Mouse (Mus musculus): ENCODE measurements around the gene Selenbp1. TPM values are rescaled to one million over a fixed set of nuclear protein-coding genes. Genes with fewer than 3 reads are reported as not detected.
"Not testable (repeated sequence)": the region's sequence is repeated elsewhere in the genome, so short reads cannot be mapped to it uniquely, and the experiment has no call there.

Gene Selenbp1
- polyA plus RNA-seq (2015; fragmentation: Nextera tagmentation; extraction: Ambion mirVana) = 11.2 and 14.0 TPM in 2 replicates

DNA sequence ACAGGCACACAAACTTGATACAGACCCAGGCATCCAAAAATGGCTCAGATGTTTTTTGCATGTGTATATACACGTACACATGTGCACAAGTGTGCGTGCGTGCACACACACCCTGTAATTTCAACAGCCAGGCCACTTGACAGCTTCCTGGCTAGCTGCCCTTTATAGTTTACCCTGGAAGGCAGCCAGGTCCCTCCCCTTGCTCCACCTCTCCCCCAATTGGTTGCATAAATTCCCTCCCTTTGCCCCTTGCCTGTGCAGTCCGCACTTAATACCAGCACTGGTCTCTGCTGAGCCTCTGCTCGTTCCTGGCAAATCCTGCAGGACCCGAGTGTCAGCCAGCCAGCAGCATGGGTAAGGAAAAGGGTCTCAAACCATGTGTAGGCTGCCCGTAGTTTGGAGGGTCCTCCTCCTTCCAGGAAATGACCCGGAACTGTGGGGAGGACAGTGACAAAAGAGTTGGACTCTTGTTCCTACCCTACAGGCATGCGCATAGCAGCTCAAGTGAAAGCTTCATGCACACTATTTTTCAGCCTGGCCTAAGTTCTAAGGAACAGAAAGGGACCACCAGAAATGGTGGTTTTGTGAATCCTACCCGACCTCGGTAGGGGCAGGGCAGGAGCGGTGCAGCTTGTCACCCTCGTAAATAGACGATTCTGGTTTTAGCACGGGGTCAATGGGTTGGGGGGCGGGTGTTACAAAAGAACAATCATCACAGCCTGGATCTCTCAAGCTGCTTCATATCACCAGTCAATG lies at the start of gene Selenbp1:
Selenbp1 (plus strand) TSS at position 248 of the 756 bp plus-strand sequence.
- H3K4me1 ChIP-seq = peaks cover 6% of the 10 kb centered on the region; the same call in 1 of the 2 replicates
- WGBS = 27% methylated on average over 16 of the region's 16 CpGs
- H3K4me2 ChIP-seq = peak within 1 kb of the TSS; percentile 44
- H3K9ac ChIP-seq = no peak within 1 kb of the TSS
- no peaks in the 10 kb centered on the region for H3K36me3 ChIP-seq (replicated peaks)
- H3K27me3 ChIP-seq (replicated peaks) = no peaks in the 10 kb centered on the region
- ATAC-seq (replicated peaks) = peak; percentile 79
- peak within 1 kb of the TSS; percentile 26 for H3K4me3 ChIP-seq
- H3K27ac ChIP-seq = peak within 1 kb of the TSS; percentile 62
- no peaks in the 10 kb centered on the region for H3K9me3 ChIP-seq

DNA sequence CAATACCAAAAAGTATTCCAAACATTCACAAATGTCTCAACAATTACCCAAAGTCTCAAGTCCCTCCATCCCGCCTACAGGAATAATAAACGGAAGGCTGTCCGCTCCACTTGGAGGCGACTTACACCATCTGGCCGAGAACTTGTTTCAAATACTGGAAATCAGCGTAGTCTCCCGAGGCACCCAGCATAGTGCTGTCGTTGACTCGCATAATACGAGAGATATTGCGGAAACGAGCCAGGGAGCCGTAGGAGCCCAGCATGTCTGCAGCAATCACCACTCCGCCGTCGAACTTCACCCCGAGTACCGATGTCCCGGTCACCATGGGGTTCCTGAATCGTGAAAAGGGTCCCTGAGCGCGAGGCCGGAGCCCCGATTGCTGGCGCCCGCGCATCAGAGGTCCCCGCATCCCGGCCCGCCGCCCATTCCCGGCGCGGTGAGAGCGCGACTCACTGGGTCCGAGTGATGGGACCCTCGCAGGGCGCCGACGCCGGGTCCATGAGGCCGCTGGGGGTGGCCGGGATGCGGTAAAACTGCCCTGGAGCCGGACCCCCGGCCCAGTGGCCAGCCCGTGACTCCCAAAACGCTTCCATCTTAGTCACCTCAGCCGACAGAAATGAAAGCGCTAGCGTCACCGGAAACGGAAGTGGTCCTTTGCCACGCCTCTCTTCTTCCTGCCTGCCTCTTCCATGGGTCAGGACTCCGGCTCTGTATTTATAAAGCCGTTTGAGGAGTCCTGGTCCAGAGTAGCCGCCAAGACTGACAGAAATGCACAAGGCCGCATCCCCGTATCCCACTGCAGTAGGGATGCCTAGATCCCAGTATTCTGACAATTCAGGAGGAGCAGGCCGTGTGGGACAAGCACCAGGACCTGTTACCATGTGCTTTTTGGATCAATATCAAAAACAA lies 46.3 kb upstream of the Selenbp1 start, which contains the start of gene Psmb4:
Psmb4 (minus strand) TSS at position 646 of the 909 bp plus-strand sequence.
- peaks cover 23% of the 10 kb centered on the region for H3K4me1 ChIP-seq
- peak within 1 kb of the TSS; percentile 91 for H3K9ac ChIP-seq
- no peaks in the 10 kb centered on the region for H3K9me3 ChIP-seq
- ATAC-seq (replicated peaks) = peak; percentile 93
- no peaks in the 10 kb centered on the region for H3K27me3 ChIP-seq (replicated peaks)
- under 1% methylated on average over 61 of the region's 61 CpGs for WGBS
- peaks cover 34% of the 10 kb centered on the region for H3K36me3 ChIP-seq (replicated peaks)
- peak within 1 kb of the TSS; percentile 83 for H3K4me3 ChIP-seq
- peak within 1 kb of the TSS; percentile 86 for H3K4me2 ChIP-seq
- peak within 1 kb of the TSS; percentile 89 for H3K27ac ChIP-seq

DNA sequence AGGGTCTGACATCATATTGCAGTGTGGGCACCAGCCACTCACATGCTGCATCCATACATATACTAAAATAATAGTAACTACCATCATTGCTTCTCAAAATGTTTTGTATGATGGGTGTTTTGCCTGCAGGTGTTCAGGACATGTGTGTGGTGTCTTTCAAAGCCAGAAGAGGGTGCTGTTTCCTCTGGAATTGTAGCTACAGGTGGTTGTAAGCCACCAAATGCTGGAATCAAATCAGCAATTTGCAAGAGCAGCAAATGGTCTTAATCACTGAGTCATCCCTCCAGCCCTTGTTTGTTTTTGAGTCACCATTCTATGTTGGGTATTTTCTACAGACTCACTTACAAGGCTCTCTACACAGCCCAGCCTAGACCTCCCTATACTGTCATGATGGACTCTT lies 44.3 kb upstream of the Selenbp1 start:
- H3K9me3 ChIP-seq = no peaks in the 10 kb centered on the region
- ATAC-seq (replicated peaks) = no peak
- no peak overlapping the region for H3K27ac ChIP-seq
- H3K9ac ChIP-seq = no peak overlapping the region
- H3K4me2 ChIP-seq = no peak overlapping the region
- peaks cover 14% of the 10 kb centered on the region; the same call in 1 of the 2 replicates for H3K36me3 ChIP-seq (replicated peaks)
- H3K4me3 ChIP-seq = no peak overlapping the region
- no peaks in the 10 kb centered on the region for H3K27me3 ChIP-seq (replicated peaks)
- H3K4me1 ChIP-seq = peaks cover 23% of the 10 kb centered on the region

DNA sequence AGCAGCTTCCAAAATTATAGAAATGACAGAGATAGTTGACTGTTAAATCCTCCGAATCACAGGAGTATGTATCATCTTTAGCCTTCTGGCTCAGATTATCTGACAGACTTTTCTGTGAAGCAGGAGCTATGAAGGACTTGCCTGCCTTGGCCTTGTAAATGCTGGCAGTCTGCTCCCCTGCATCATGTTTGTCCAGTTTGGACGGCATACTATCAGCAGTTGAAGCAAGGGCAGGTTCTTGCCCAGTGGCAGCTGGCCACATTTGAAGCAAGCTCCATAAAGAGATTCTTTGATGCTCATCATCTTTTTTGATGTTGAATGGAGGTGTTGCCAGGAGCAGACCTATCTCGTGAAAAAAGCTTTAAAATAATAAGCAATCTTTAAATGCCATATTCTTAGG lies 38.8 kb upstream of the Selenbp1 start:
- Histone ChIP-seq H3K9ac (no peak overlapping the region), H3K4me3 (no peak overlapping the region), H3K9me3 (no peaks in the 10 kb centered on the region), H3K27me3 (replicated peaks) (no peaks in the 10 kb centered on the region), H3K27ac (no peak overlapping the region), H3K4me2 (no peak overlapping the region), H3K4me1 (no peaks in the 10 kb centered on the region), H3K36me3 (replicated peaks) (no peaks in the 10 kb centered on the region)
- WGBS = 69% methylated on average over 3 of the region's 3 CpGs
- no peak for ATAC-seq (replicated peaks)

DNA sequence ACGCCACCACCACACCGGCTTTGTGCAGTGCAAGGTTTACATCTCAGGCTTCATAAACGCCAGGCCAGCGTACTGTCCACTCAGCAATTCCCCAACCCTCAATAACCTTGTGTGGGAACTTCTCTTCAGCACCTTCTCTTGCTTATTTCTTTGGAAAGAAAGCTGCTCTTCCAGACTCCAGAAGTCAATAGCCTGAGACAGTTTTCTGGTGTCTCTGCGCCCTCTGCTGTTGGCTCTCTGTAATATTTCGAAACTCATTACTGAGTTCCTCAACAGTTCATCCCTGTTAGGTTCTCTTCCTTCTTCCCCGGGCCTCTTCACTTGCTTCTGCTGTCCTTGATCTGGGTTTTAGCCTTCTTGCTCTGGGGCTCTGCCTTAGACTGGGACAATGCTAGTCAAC lies 30.1 kb upstream of the Selenbp1 start:
- 25% methylated on average over 7 of the region's 7 CpGs for WGBS
- H3K4me1 ChIP-seq = no peaks in the 10 kb centered on the region
- no peak overlapping the region for H3K9ac ChIP-seq
- H3K4me2 ChIP-seq = no peak overlapping the region
- no peaks in the 10 kb centered on the region for H3K9me3 ChIP-seq
- no peaks in the 10 kb centered on the region for H3K27me3 ChIP-seq (replicated peaks)
- no peak for ATAC-seq (replicated peaks)
- H3K27ac ChIP-seq = no peak overlapping the region
- H3K36me3 ChIP-seq (replicated peaks) = no peaks in the 10 kb centered on the region
- H3K4me3 ChIP-seq = no peak overlapping the region

DNA sequence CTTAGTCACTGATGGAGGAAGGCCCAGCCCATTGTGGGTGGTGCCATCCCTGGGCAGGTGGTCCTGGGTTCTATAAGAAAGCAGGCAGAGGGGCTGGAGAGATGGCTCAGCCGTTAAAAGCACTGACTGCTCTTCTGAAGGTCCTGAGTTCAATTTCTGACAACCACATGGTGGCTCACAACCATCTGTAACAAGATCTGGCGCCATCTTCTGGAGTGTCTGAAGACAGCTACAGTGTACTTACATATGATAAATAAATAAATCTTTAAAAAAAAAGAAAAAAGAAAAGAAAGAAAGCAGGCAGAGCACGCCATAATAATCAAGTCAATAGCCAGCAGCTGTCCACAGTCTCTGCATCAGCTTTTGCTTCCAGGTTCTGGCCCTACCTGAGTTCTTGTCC lies 28.1 kb upstream of the Selenbp1 start:
- WGBS = 64% methylated on average over 3 of the region's 3 CpGs
- not testable (repeated sequence) for H3K4me2 ChIP-seq; H3K27me3 ChIP-seq (replicated peaks); H3K9me3 ChIP-seq; H3K9ac ChIP-seq; H3K4me3 ChIP-seq; ATAC-seq (replicated peaks); H3K4me1 ChIP-seq; H3K27ac ChIP-seq; H3K36me3 ChIP-seq (replicated peaks)

DNA sequence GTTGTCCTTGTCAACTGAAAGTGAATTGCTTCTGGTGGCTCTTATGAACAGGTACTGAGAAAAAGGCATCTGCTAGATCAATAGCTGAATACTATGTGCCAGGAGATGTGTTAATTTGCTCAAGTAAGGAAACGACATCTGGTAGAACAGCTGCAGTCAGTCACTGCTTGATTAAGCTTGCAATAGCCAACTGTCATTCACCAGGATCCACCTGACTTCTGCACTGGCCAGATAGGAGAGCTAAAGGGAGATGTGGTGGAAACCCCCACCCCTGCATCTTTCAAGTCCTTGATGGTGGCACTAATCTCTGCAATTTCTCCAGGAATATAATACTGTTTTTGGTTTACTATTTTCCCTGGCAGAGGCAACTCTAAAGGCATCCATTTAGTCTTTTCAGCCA lies 26.4 kb upstream of the Selenbp1 start:
- 64% methylated on average over 1 of the region's 1 CpGs for WGBS
- no peak overlapping the region for H3K4me3 ChIP-seq
- ATAC-seq (replicated peaks) = no peak
- H3K4me2 ChIP-seq = no peak overlapping the region
- H3K9me3 ChIP-seq = no peaks in the 10 kb centered on the region
- H3K9ac ChIP-seq = no peak overlapping the region
- no peak overlapping the region for H3K27ac ChIP-seq
- no peaks in the 10 kb centered on the region for H3K4me1 ChIP-seq
- H3K36me3 ChIP-seq (replicated peaks) = no peaks in the 10 kb centered on the region
- no peaks in the 10 kb centered on the region for H3K27me3 ChIP-seq (replicated peaks)

DNA sequence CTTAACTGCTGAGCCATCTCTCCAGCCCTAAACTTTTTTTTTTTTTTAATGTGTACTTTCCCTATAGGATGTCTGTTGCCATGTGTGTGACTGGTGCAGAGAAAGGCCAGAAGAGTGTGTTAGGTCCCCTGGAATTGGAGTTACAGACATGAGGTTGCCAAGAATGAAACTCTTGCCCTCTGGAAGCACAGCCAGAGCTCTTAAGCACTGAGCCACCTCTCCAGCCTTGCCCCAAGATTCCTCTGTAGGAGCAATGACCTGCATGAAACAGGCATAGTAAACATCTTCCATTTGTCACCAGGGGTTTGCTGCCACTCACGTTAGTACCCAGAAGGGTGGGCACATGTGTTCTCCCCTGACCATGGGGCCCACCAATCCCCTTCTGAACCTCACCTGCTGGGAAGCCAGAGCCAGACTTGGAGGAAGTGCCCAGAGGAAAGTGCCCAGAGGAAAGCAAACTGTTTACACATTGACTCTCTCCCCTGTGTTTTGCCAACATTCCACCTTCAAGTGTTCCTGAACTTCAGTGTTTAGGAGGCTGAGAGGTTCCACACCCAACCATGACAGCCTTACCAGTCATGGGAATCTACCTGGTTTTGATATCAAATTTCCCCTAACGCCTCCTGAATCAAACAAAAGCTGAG lies 21.7 kb upstream of the Selenbp1 start:
- Histone ChIP-seq H3K9ac (no peak overlapping the region), H3K4me3 (no peak overlapping the region), H3K4me1 (no peaks in the 10 kb centered on the region), H3K36me3 (replicated peaks) (no peaks in the 10 kb centered on the region), H3K27ac (no peak overlapping the region), H3K4me2 (no peak overlapping the region), H3K27me3 (replicated peaks) (no peaks in the 10 kb centered on the region), H3K9me3 (no peaks in the 10 kb centered on the region)
- ATAC-seq (replicated peaks) = no peak
- 82% methylated on average over 2 of the region's 2 CpGs for WGBS

DNA sequence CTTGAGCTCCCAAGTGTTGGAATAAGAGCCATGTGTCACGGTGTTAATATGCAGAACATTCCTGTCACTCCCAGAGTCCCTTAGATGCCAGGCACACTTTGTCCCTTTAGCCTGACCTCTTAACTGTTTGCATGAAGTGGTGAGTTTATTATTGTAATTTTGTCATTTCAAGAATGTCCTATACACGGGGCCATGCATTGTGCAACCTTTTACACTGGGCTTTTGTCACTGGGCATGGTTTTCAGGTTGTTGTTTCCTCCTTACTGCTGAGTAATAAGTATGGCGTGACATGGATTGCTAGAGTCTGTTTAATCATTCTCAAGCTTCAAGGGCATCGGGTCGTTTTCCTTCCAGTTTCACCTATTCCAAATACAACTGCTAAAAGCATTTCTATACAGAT lies 19.1 kb upstream of the Selenbp1 start:
- H3K4me3 ChIP-seq = no peak overlapping the region
- 73% methylated on average over 5 of the region's 5 CpGs for WGBS
- no peaks in the 10 kb centered on the region for H3K4me1 ChIP-seq
- no peak for ATAC-seq (replicated peaks)
- no peaks in the 10 kb centered on the region for H3K36me3 ChIP-seq (replicated peaks)
- no peak overlapping the region for H3K4me2 ChIP-seq
- no peak overlapping the region for H3K9ac ChIP-seq
- H3K27me3 ChIP-seq (replicated peaks) = no peaks in the 10 kb centered on the region
- no peaks in the 10 kb centered on the region for H3K9me3 ChIP-seq
- H3K27ac ChIP-seq = no peak overlapping the region

DNA sequence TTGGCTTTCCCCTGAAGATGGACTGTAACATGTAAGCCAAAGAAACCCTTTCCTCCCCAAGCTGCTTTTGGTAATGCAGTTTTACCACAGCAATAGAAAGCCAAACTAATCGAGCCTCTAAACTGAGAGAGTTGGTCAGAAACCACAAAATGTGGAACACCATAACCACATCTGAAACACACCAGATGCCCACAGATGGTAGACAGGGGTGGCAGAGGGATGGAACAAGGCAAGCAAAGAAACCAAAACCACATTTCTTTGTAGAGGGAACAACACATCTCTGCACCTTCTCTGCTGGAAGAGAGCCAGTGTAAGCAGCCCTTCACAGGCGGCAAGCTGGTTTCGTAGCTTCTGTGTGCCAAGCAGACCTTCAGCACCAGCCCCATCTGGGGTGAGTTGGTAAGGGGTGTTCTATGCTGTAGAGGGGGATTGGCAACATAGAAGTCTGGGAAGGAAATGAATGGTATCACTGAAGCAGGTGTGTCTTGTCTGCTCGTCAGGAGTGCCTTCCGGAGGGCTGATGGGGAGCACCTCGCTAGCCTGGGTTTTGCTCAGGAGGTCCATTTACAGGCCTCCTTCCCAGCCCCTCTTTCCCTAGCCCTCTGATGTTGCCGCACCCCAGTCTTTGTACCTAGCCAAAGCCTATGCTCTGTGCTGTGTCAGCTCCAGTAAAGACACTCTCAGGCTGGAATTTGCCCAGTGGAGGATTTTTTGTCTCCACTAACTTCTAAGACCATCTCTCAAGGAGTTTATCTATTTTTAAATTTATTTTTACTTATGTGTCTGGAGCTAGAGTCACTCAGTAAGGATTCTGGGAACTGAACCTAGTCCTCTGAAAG lies 16.7 kb upstream of the Selenbp1 start:
- Histone ChIP-seq H3K4me2 (no peak overlapping the region), H3K4me3 (no peak overlapping the region), H3K4me1 (no peaks in the 10 kb centered on the region), H3K27ac (no peak overlapping the region), H3K27me3 (replicated peaks) (no peaks in the 10 kb centered on the region), H3K9me3 (no peaks in the 10 kb centered on the region), H3K9ac (no peak overlapping the region), H3K36me3 (replicated peaks) (no peaks in the 10 kb centered on the region)
- 86% methylated on average over 7 of the region's 7 CpGs for WGBS
- no peak for ATAC-seq (replicated peaks)

DNA sequence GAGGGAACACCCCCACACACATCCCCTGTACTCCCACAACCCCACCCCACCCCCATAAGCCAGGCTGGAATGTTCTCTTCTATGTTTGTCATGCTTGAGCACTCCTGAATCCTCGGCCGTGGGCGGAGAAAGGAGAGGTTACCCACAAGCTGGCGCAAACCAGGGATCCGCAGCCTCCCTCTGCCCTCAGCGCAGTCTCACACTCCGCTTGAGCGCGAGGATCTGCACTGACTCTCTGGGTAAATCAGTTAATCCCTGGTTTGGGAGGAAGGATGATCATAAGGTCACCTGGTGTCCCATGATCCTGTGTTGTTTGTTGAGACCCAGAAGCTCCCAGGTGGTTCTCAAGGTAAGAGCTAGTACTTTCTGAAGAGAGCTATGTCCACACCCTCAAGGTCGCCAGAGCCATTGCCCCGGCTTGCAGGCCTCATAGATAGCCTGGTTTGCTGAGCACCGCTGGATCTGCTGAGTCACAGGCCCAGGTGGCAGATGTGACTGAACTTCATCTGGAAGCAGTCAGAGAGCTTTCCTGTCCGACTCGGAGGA lies 15.0 kb upstream of the Selenbp1 start:
- no peak for ATAC-seq (replicated peaks)
- 34% methylated on average over 14 of the region's 14 CpGs for WGBS
- Histone ChIP-seq H3K4me1 (no peaks in the 10 kb centered on the region), H3K4me3 (no peak overlapping the region), H3K27ac (no peak overlapping the region), H3K9me3 (no peaks in the 10 kb centered on the region), H3K36me3 (replicated peaks) (no peaks in the 10 kb centered on the region), H3K4me2 (no peak overlapping the region), H3K27me3 (replicated peaks) (no peaks in the 10 kb centered on the region), H3K9ac (no peak overlapping the region)
